Mouse (Mus musculus) liver, embryonic 11.5 days (tissue): ENCODE data around the gene Copg2. TPM values are rescaled to one million over a fixed set of nuclear protein-coding genes. Genes with fewer than 3 reads are reported as not detected.

Source experiments
- ATAC-seq: fragments of 200-750 bp; cut with Nextera tagmentation; replicated peaks from 2 replicates; pipeline ENCODE4 v1.8.0; 2017; ENCODE audit warnings: moderate number of reproducible peaks, mild to moderate bottlenecking, moderate TSS enrichment, moderate library complexity; ENCODE audit not compliant: low FRiP score
- DNase-seq: peaks from one replicate; pipeline ENCODE4 v3.0.0-alpha.2; 2017; ENCODE audit warnings: low spot score
- H3K27ac ChIP-seq: fragments of 300-500 bp; sonication (generic); 2 replicates; pipeline ENCODE4 v1.5.1; 2014; ENCODE audit warnings: mild to moderate bottlenecking, low read depth, low read length, control low read depth
- H3K27me3 ChIP-seq: fragments of 300-500 bp; sonication (generic); replicated peaks from 2 replicates; pipeline ENCODE4 v1.6.1; 2014; ENCODE audit warnings: low read length, mixed read lengths; ENCODE audit not compliant: control insufficient read depth, insufficient read depth
- H3K36me3 ChIP-seq: fragments of 300-500 bp; sonication (generic); 2 replicates; pipeline ENCODE4 v1.6.1; 2014; ENCODE audit warnings: mild to moderate bottlenecking, low read length, moderate library complexity, mixed read lengths; ENCODE audit not compliant: control insufficient read depth, insufficient read depth
- H3K4me1 ChIP-seq: fragments of 300-500 bp; sonication (generic); replicated peaks from 2 replicates; pipeline ENCODE4 v1.6.1; 2014; ENCODE audit warnings: low read length, mixed read lengths; ENCODE audit not compliant: control insufficient read depth, insufficient read depth
- H3K4me2 ChIP-seq: fragments of 300-500 bp; sonication (generic); 2 replicates; pipeline ENCODE4 v1.6.1; 2014; ENCODE audit warnings: mild to moderate bottlenecking, control low read depth, moderate library complexity
- H3K4me3 ChIP-seq: fragments of 300-500 bp; sonication (generic); 2 replicates; pipeline ENCODE4 v1.5.1; 2014; ENCODE audit warnings: low read depth, low read length, control low read depth
- H3K9ac ChIP-seq: fragments of 300-500 bp; sonication (generic); 2 replicates; pipeline ENCODE4 v1.6.1; 2014; ENCODE audit warnings: low read depth, low read length, control low read depth
- H3K9me3 ChIP-seq: fragments of 300-500 bp; sonication (generic); 2 replicates; pipeline ENCODE4 v1.6.1; 2016; ENCODE audit warnings: low read length, inconsistent platforms, mixed read lengths; ENCODE audit not compliant: control insufficient read depth
- WGBS: fragments of 180-500 bp; shearing (Covaris S2); extraction: QIAGEN DNeasy Blood & Tissue Kit; methylation state at CpG from one replicate; pipeline ENCODE4 v1.1.7; 2014; 5-methylcytosine and 5-hydroxymethylcytosine counted together
- polyA plus RNA-seq: library from polyadenylated mRNA; unstranded; fragments of >200 nt; fragmentation: Nextera tagmentation; extraction: Ambion mirVana; gene quantifications from 2 replicates; pipeline ENCODE4 v1.2.1, GENCODE M21; 2014

Copg2 gene
- polyA plus RNA-seq, 1 experiment from 2014 or later: 17.9 TPM

DNA sequence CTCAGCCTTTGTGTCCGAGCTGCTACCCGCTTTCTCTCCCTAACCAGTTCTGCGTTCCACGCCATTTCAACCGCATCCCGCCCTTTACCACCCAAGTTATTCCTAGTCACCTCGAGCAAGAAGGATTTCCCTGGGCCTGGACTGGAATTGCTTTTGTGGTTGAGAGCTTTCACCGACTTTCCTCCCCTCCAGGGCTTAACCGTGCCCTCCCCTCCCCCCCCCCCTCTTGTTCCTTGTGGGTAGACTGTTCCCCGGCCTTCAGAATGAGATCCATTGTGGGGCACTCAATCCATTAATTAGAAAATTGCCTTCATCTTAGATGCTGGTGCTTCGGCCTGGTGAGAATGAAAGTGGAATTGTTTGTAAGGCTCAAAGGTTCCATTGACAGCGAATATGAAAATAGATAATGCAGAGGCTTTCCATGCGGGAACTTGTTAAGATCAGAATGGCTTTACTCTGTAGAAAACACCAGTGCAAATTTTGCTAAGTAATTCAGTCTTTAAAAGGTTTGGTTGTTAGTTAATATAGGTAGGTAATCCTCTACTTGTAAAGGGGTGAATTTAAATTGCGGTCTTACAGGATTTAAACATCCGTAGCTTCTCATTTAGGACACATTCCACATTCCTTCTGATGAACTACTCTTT is 160.7 kb downstream of the Copg2 start:
- H3K4me1 ChIP-seq: 0 out of 2 replicates have a peak, but pooled peaks cover 2% of the 10 kb centered on the region
- DNase-seq: no peak
- no peak overlapping the region for H3K9ac ChIP-seq
- ATAC-seq: no peak
- 40% methylated on average over 15 of the region's 15 CpGs for WGBS
- peak overlapping the region; percentile 7; the same call in 1 of the 2 replicates for H3K4me3 ChIP-seq
- peaks cover 25% of the 10 kb centered on the region for H3K9me3 ChIP-seq
- H3K27me3 ChIP-seq: peaks cover 55% of the 10 kb centered on the region
- H3K4me2 ChIP-seq: peak overlapping the region; percentile 64
- peak overlapping the region; percentile 47; the same call in 1 of the 2 replicates for H3K27ac ChIP-seq
- no peaks in the 10 kb centered on the region for H3K36me3 ChIP-seq

DNA sequence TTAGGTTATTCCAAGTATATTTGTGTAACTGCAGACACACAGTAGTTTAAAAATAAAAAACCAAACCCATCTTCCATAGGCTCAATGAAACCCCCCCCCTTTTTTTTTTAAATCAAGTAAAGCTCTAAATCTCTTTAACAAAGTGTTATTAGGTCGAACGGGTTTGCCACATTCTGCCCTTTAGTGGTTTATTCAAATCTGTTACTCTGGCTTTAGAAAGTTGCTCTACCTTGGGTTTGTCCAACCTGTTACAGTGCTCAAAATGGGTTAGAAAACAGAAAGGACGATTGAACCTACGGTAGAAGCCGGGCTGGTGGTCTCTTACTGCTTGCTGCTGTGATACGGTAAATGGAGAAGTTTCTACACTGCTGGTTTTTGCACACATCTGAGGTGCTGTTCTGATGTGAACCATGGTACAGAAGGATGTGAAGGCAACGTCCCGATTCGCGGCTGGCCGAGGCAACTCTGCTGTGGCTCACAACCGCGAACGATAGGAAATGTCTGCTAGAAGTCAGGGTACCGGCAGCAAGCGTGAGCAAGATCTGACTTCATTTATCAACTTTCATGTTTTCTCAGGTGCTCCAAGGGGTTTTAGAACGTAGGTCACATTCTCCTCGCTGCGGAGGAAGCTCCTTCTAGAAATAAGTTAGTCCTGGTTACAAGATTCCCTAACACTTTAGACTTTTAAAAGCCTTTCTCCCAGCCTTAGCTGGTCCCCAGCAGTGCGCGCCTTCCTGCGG is 161.4 kb downstream of the Copg2 start:
- no peak for DNase-seq
- peak overlapping the region; percentile 47; the same call in 1 of the 2 replicates for H3K27ac ChIP-seq
- H3K27me3 ChIP-seq: peaks cover 55% of the 10 kb centered on the region
- H3K36me3 ChIP-seq: no peaks in the 10 kb centered on the region
- H3K4me2 ChIP-seq: peak overlapping the region; percentile 36
- H3K9ac ChIP-seq: 0 out of 2 replicates have a peak overlapping the region, but pooled peaks have one; percentile 6
- H3K4me1 ChIP-seq: 0 out of 2 replicates have a peak, but pooled peaks cover 2% of the 10 kb centered on the region
- ATAC-seq: no peak
- H3K9me3 ChIP-seq: peaks cover 25% of the 10 kb centered on the region
- peak overlapping the region; percentile 7; the same call in 1 of the 2 replicates for H3K4me3 ChIP-seq
- 54% methylated on average over 22 of the region's 22 CpGs for WGBS

DNA sequence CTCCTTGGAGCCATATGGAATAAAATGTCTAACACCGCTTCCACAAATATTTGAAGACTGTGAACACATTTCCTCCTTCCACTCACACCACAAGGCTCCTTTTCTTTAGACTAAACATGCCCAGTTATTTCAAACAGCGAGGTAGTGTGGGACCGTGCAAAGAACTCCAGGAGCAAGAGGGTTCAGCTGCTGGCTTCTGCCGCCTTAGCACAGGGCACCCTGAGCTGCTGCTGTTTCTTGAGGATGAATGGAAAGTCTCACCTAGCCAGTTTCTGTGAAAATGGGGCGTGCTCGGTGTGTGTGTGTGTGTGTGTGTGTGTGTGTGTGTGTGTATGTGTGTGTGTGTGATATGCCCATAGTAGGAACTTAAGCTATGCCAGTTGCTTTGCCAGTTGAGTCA is 162.1 kb downstream of the Copg2 start:
- ATAC-seq (no peak), DNase-seq (no peak)
- Histone ChIP-seq H3K27ac (no peak overlapping the region), H3K27me3 (peaks cover 53% of the 10 kb centered on the region), H3K4me2 (no peak overlapping the region), H3K4me3 (no peak overlapping the region), H3K36me3 (no peaks in the 10 kb centered on the region), H3K9me3 (peaks cover 25% of the 10 kb centered on the region), H3K9ac (no peak overlapping the region), H3K4me1 (0 out of 2 replicates have a peak, but pooled peaks cover 2% of the 10 kb centered on the region)
- WGBS: 68% methylated on average over 6 of the region's 6 CpGs

DNA sequence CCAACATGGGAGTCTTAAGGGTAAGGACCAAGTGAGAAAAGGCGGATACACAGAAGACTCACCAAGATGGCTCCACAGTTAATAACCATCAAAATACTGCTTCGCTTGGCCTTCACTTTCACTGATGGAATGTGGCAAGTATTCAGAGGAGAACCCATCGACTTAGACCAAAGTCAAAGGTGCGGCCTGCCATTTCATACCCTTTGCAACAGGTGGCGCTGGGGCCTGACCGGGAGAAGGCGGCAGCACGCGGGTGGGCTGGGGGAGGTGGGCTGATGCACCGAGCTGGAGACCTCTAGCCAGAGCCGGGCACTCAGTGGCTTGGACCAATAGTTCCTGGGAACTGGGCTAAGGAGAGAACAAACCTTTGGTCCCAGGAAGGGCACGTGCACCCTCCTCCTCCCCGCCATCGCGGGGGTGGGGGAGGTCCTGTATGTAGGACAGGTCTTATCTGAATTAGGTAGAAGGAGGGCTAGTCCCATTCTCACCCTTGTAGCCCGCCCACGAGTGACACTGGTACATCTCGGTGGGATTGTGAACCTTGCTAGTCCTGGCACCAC is 163.9 kb downstream of the Copg2 start:
- Histone ChIP-seq H3K27ac (no peak overlapping the region; the same call in 1 of the 2 replicates), H3K27me3 (peaks cover 35% of the 10 kb centered on the region), H3K9ac (no peak overlapping the region), H3K4me1 (0 out of 2 replicates have a peak, but pooled peaks cover 2% of the 10 kb centered on the region), H3K36me3 (no peaks in the 10 kb centered on the region), H3K4me2 (no peak overlapping the region), H3K4me3 (no peak overlapping the region), H3K9me3 (peaks cover 15% of the 10 kb centered on the region)
- 57% methylated on average over 18 of the region's 18 CpGs for WGBS
- ATAC-seq (no peak), DNase-seq (no peak)

DNA sequence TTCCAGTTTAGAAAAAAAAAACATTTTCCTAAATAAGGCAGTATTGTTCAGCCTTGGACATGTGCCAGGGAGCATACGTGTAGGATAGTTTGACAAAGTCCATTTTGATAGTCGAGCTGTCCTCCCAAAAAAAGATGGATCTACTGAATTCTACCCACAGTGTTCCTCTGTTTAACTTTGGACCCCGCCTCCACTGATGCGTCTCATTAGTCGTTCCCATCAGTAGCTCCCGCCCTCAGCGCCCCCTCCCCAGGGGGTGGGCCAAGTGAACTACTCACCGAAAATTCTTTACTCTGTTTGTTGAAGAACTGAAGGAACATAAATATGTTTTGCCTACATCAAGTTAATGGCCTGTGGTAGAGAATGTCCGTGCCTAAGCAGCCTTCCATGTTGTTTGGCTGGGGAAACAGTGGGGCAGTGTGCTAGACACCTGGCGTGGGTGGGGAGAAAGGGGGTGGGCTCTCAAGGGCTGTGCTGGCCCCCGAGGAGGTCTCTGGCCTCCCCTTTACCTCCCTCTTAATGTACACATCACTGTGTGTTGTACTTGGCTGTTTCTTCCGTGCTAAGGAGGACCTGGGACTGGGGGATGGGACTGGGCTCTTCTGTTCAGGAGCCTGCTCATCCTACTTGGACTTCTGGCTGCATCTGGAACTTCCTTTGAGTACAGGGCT is 166.2 kb downstream of the Copg2 start:
- Histone ChIP-seq H3K9me3 (peaks cover 2% of the 10 kb centered on the region; the same call in 1 of the 2 replicates), H3K36me3 (no peaks in the 10 kb centered on the region), H3K27ac (no peak overlapping the region), H3K9ac (no peak overlapping the region), H3K4me3 (no peak overlapping the region), H3K4me1 (0 out of 2 replicates have a peak, but pooled peaks cover 2% of the 10 kb centered on the region), H3K27me3 (peaks cover 22% of the 10 kb centered on the region), H3K4me2 (no peak overlapping the region)
- ATAC-seq (no peak), DNase-seq (no peak)
- WGBS: 59% methylated on average over 12 of the region's 12 CpGs

DNA sequence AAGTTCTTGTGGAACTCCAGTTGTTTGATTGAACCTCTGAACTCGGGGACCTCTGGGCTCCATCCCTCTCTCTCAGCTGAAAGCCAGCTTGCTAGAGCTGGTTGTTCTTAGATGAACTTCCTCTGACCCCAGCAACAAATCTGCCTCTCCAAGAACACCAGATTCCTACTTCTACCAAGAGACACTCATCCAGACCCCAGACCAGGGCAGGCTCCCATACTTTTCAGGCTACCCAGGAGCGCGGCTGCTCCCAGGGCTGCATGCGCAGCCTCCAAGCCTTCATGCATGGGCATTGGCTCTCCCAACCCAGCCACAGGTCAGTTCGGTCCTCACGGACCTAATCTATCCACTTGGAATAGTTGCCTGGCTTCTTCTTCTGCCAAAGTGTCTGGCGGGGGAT is 173.3 kb downstream of the Copg2 start, which contains the start of gene Mest:
Mest (plus strand) TSS at position 217 of the 400 bp plus-strand sequence.
- 68% methylated on average over 7 of the region's 7 CpGs for WGBS
- ATAC-seq: no peak
- no peaks in the 10 kb centered on the region for H3K27me3 ChIP-seq
- H3K27ac ChIP-seq: no peak within 1 kb of the TSS
- H3K4me1 ChIP-seq: peaks cover 3% of the 10 kb centered on the region; the same call in 1 of the 2 replicates
- H3K36me3 ChIP-seq: no peaks in the 10 kb centered on the region
- no peaks in the 10 kb centered on the region for H3K9me3 ChIP-seq
- no peak within 1 kb of the TSS for H3K9ac ChIP-seq
- no peak for DNase-seq
- H3K4me2 ChIP-seq: no peak within 1 kb of the TSS
- H3K4me3 ChIP-seq: no peak within 1 kb of the TSS

DNA sequence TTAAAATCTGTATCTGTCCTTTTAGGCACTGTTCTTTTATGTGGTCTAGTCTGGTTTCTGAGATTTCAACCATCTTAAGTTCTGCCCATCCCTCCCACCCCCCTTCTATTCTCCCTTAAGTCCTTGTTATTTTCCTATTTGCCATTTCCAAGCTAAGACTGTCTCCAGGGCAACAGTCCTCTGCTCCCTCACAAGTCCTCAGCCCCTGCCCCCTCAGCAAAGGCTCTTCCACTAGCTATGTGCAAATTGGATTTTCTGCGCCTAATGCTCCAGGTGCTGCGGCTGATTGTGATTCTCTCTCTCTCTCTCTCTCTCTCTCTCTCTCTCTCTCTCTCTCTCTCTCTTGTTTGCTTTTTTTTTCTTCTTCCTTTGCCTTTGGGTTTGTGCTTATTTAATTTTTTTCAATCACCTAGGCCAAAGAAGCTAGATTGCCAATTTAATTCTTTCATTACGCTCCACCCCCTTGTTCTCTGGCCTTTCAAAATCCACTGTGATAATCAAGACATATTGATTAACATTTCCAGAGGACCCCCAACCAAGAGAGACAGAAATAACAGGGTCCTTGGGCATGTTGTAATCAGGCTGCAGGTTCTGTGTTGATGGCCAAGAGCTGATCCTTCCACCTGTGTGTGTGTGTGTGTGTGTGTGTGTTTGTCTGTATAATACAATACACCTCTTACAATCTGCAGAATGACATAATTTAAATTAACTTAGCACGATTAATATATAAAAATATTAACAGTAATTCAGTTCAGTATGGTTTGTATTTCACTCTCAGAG is 174.0 kb downstream of the Copg2 start:
- Histone ChIP-seq H3K27ac (no peak overlapping the region), H3K9me3 (no peaks in the 10 kb centered on the region), H3K9ac (no peak overlapping the region), H3K36me3 (no peaks in the 10 kb centered on the region), H3K4me1 (peaks cover 3% of the 10 kb centered on the region; the same call in 1 of the 2 replicates), H3K4me3 (no peak overlapping the region), H3K4me2 (no peak overlapping the region), H3K27me3 (no peaks in the 10 kb centered on the region)
- 69% methylated on average over 4 of the region's 4 CpGs for WGBS
- DNase-seq: no peak
- no peak for ATAC-seq

DNA sequence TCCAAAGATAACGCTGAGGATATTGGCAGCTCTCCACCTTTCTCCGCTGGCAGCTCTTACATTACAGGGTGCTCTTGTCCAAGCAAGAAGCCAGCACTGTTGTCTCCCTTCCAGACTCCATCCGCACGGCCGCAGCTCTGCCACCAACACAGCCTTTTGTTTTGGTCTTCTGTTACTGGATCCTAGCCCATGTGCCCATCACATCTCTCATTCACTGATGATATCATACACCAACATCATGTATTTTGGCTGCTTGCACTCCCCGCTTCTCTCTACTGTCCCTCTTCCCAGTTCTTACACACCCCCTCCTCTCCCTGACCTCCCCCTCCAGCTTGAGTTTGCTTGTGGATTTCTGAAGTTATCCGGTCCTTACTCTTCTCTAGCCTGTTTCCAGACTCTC is 179.8 kb downstream of the Copg2 start:
- ATAC-seq (no peak), DNase-seq (no peak)
- no peaks in the 10 kb centered on the region for H3K27me3 ChIP-seq
- no peak overlapping the region for H3K9ac ChIP-seq
- H3K27ac ChIP-seq: no peak overlapping the region
- no peaks in the 10 kb centered on the region for H3K36me3 ChIP-seq
- H3K4me1 ChIP-seq: peaks cover 18% of the 10 kb centered on the region
- 89% methylated on average over 7 of the region's 7 CpGs for WGBS
- no peak overlapping the region for H3K4me2 ChIP-seq
- H3K4me3 ChIP-seq: no peak overlapping the region
- no peaks in the 10 kb centered on the region for H3K9me3 ChIP-seq
